Mouse (Mus musculus) forebrain, embryonic 15.5 days (tissue): Measurements from ENCODE around the gene Ankrd44. TPM values are rescaled to one million over a fixed set of nuclear protein-coding genes. Genes with fewer than 3 reads are reported as not detected.

Source experiments
- ATAC-seq: fragments of 200-750 bp; cut with Nextera tagmentation; replicated peaks from 2 replicates; pipeline ENCODE4 v1.8.0; 2017; ENCODE audit warnings: mild to moderate bottlenecking, moderate TSS enrichment, moderate library complexity
- H3K27ac ChIP-seq: fragments of 300-500 bp; sonication (generic); replicated peaks from 2 replicates; pipeline ENCODE4 v1.5.1; 2015; ENCODE audit warnings: mild to moderate bottlenecking, inconsistent platforms
- H3K27me3 ChIP-seq: fragments of 300-500 bp; sonication (generic); 2 replicates; pipeline ENCODE4 v1.6.1; 2015; ENCODE audit warnings: inconsistent platforms
- H3K36me3 ChIP-seq: fragments of 300-500 bp; sonication (generic); 2 replicates; pipeline ENCODE4 v1.6.1; 2015; ENCODE audit warnings: mild to moderate bottlenecking, inconsistent platforms
- H3K4me1 ChIP-seq: fragments of 300-500 bp; sonication (generic); 2 replicates; pipeline ENCODE4 v1.6.1; 2015; ENCODE audit warnings: inconsistent platforms
- H3K4me2 ChIP-seq: fragments of 300-500 bp; sonication (generic); replicated peaks from 2 replicates; pipeline ENCODE4 v1.6.1; 2015; ENCODE audit warnings: mild to moderate bottlenecking, inconsistent platforms
- H3K4me3 ChIP-seq: fragments of 300-500 bp; sonication (generic); 2 replicates; pipeline ENCODE4 v1.5.1; 2015; ENCODE audit warnings: mild to moderate bottlenecking, inconsistent platforms
- H3K9ac ChIP-seq: fragments of 300-500 bp; sonication (generic); replicated peaks from 2 replicates; pipeline ENCODE4 v1.6.1; 2015; ENCODE audit warnings: mild to moderate bottlenecking, inconsistent platforms
- H3K9me3 ChIP-seq: fragments of 300-500 bp; sonication (generic); 2 replicates; pipeline ENCODE4 v1.6.1; 2016; ENCODE audit warnings: inconsistent platforms
- WGBS: fragments of 180-500 bp; shearing (Covaris S2); methylation state at CpG from one replicate; pipeline ENCODE4 v1.1.7; 2015; ENCODE audit warnings: mixed read lengths; 5-methylcytosine and 5-hydroxymethylcytosine counted together
- polyA plus RNA-seq: library from polyadenylated mRNA; unstranded; fragments of >200 nt; fragmentation: Nextera tagmentation; extraction: Ambion mirVana; gene quantifications from 2 replicates; pipeline ENCODE4 v1.2.1, GENCODE M21; 2015

Gene Ankrd44
- polyA plus RNA-seq, 1 experiment from 2014 or later = 21.5 TPM

DNA sequence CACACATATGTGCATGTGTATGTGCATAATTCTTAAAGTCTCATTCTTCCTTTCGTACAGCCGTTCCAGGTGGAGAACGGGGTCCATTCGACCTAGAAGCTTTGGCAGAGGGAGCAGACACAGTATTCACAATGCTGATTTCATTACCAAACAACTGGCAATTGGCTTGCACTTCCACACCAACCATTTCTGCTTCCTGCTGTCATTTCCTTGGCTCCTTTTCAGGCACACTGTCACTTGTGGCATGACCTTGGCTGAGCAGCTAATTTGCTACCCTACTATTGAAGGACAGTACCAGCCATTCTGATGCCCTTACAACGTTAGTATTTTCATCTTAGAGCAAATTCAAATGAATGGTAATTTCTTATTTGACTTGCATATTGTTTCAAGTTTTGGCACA is 277.9 kb downstream of the Ankrd44 start:
- peak overlapping the region; percentile 34; the same call in 1 of the 2 replicates for H3K27ac ChIP-seq
- no peak overlapping the region for H3K4me2 ChIP-seq
- peaks cover 20% of the 10 kb centered on the region for H3K4me1 ChIP-seq
- WGBS = 41% methylated on average over 5 of the region's 5 CpGs
- no peaks in the 10 kb centered on the region for H3K9me3 ChIP-seq
- H3K27me3 ChIP-seq = no peaks in the 10 kb centered on the region
- no peak overlapping the region for H3K4me3 ChIP-seq
- H3K36me3 ChIP-seq = no peaks in the 10 kb centered on the region
- ATAC-seq = peak; percentile 44; the same call in 1 of the 2 replicates
- no peak overlapping the region for H3K9ac ChIP-seq

DNA sequence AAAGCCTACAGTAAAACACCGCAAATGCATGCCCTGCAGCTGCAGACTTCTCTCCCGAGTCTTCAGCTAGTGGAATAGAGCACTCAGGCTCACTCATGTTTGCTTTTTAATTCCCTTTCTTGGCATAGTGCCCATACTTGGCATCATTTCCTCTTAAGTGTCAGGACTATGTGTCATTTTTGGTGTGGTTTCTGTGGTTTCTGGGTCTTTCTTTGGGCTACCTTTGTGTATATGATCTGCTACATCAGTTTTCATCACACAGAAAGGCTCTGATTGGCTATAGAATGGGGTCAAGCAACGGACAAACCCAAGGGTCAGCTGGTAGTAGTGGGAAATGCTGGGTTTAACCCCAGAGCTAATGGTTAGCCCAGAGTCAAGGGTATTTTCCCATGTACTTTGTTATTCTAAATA is 278.8 kb downstream of the Ankrd44 start:
- Histone ChIP-seq H3K9me3 (no peaks in the 10 kb centered on the region), H3K27ac (peak overlapping the region; percentile 9), H3K27me3 (no peaks in the 10 kb centered on the region), H3K9ac (no peak overlapping the region), H3K4me1 (peaks cover 20% of the 10 kb centered on the region), H3K4me3 (no peak overlapping the region), H3K4me2 (no peak overlapping the region), H3K36me3 (no peaks in the 10 kb centered on the region)
- ATAC-seq = peak; percentile 55; the same call in 1 of the 2 replicates
- 44% methylated on average over 3 of the region's 3 CpGs for WGBS

DNA sequence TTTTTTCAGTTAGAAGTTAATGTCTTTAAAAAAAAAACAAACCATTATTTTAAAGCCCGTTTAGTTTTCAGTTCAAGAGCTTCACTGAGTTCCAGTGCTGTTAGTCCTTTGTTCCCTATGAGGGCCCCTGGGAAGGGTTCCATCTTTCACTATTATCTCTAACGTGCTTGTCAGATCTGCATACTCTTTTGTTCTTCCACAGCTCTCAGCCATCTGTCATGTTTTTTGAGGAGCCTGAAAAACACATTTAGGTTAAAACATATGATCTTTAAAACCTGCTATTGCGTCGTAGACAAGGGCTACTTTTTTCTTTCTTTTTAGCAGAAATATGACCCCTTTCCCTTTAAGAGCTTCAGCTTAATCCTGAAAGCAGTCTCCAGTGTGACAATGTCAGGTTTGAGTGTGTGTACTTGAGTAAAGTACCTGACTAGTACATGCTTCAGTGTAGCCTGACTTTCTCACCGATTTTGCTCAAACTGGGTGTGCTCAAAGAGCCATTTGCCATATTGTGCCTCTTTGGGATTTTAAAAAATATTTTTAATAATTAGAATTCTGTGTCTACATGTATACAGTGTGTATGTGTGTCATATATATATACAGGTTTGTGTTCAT is 285.9 kb downstream of the Ankrd44 start:
- Histone ChIP-seq H3K9me3 (no peaks in the 10 kb centered on the region), H3K27ac (peak overlapping the region; percentile 89), H3K4me2 (no peak overlapping the region), H3K4me1 (peaks cover 20% of the 10 kb centered on the region), H3K36me3 (no peaks in the 10 kb centered on the region), H3K4me3 (no peak overlapping the region), H3K9ac (no peak overlapping the region), H3K27me3 (no peaks in the 10 kb centered on the region)
- 16% methylated on average over 5 of the region's 5 CpGs for WGBS
- ATAC-seq = peak; percentile 78

DNA sequence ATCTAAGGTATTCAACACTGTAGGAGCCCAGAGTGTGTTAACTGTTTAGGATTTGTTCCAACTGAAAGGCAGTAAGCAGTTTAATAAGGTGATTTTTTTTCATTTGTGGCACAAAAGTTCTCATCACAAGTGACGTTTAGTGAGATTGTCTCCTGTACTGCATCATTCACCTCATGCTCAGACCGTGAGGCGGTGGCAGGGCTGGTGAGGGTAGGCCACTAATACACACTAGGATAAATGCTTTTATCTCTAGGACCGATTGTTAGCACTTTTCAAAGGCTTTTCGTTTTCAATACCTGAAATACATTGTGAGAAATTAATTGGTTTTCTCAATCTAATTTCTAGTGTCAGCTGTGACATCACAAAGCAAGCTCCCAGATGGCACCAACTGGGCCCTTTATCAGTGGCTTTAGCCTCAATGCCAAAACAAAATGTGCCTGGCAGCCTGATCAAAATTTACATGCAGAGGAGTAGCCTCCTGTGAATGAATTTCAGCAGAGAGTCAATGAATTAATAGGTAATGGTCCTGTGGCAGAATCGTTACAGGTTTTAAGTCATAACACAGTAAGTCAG is 286.6 kb downstream of the Ankrd44 start:
- no peaks in the 10 kb centered on the region for H3K9me3 ChIP-seq
- 9% methylated on average over 6 of the region's 6 CpGs for WGBS
- H3K4me3 ChIP-seq = no peak overlapping the region
- H3K27me3 ChIP-seq = no peaks in the 10 kb centered on the region
- H3K9ac ChIP-seq = no peak overlapping the region
- no peaks in the 10 kb centered on the region for H3K36me3 ChIP-seq
- ATAC-seq = peak; percentile 83
- H3K4me2 ChIP-seq = no peak overlapping the region
- H3K4me1 ChIP-seq = peaks cover 20% of the 10 kb centered on the region
- H3K27ac ChIP-seq = peak overlapping the region; percentile 89

DNA sequence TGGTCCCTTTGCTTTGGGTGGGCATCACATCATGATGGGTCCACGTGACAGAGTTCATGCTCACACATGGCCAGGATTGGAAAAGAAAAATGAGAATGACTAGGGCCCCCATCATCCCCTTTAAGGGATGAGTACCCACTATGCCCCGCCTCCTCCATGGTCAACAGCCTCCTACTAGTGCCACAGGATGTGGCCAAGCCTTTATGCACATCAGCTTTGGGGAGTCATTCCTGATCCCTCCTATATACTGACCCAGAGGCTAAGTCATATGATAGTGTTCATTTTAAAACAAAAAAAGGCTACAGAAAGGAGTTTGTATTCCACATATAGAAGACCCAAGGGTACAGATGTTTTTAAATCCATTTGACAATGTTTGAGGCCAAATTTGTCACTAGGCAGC is 287.1 kb downstream of the Ankrd44 start:
- H3K9ac ChIP-seq = no peak overlapping the region
- WGBS = 90% methylated on average over 2 of the region's 2 CpGs
- peak; percentile 46; the same call in 1 of the 2 replicates for ATAC-seq
- no peak overlapping the region for H3K4me3 ChIP-seq
- no peaks in the 10 kb centered on the region for H3K36me3 ChIP-seq
- peak overlapping the region; percentile 89 for H3K27ac ChIP-seq
- no peak overlapping the region for H3K4me2 ChIP-seq
- H3K9me3 ChIP-seq = no peaks in the 10 kb centered on the region
- peaks cover 20% of the 10 kb centered on the region for H3K4me1 ChIP-seq
- H3K27me3 ChIP-seq = no peaks in the 10 kb centered on the region

DNA sequence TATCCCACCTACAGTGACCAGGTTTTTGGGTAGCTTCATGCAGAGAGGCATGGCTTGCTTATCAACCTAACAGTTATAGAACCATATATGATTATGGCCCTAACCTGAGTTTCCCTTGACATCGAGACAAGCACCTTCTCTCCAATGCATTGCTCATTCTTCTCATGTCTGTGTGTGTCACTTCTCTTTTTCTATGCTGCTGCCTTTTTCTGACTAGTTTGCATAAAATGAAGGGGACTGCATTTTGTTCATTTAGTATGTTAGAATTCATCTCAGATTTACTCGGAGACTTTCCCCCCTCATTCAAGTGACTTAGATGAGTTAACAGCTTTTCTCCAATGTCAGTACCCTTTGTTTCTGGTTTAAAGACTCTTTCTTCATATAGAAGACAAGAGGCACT is 288.8 kb downstream of the Ankrd44 start:
- H3K4me3 ChIP-seq = no peak overlapping the region
- no peaks in the 10 kb centered on the region for H3K27me3 ChIP-seq
- H3K27ac ChIP-seq = no peak overlapping the region
- WGBS = 74% methylated on average over 2 of the region's 2 CpGs
- H3K9me3 ChIP-seq = no peaks in the 10 kb centered on the region
- ATAC-seq = no peak
- peaks cover 20% of the 10 kb centered on the region for H3K4me1 ChIP-seq
- H3K4me2 ChIP-seq = no peak overlapping the region
- no peaks in the 10 kb centered on the region for H3K36me3 ChIP-seq
- H3K9ac ChIP-seq = no peak overlapping the region

DNA sequence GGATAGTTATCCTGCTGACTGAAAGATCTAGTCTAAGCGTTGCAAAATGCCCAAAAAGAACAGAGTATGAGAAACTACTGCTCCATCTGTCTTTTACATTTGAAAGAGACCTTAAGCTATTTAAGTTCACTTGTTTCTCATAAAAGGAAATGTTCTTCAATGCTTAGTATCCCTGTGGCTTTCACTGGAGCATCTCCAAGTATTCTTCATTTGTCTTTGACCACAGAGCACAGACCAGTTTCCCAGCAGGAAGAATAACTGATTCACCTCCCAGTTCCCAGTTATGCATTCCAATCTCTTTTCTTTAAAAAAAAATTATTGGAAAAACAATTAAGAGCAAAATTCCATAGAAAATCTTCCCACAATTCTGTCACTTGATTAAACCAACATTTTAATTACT is 297.1 kb downstream of the Ankrd44 start:
- 62% methylated on average over 1 of the region's 1 CpGs for WGBS
- no peak overlapping the region for H3K4me3 ChIP-seq
- H3K4me2 ChIP-seq = no peak overlapping the region
- H3K36me3 ChIP-seq = no peaks in the 10 kb centered on the region
- no peaks in the 10 kb centered on the region for H3K27me3 ChIP-seq
- ATAC-seq = no peak
- H3K4me1 ChIP-seq = no peaks in the 10 kb centered on the region
- no peaks in the 10 kb centered on the region for H3K9me3 ChIP-seq
- no peak overlapping the region for H3K9ac ChIP-seq
- H3K27ac ChIP-seq = no peak overlapping the region

DNA sequence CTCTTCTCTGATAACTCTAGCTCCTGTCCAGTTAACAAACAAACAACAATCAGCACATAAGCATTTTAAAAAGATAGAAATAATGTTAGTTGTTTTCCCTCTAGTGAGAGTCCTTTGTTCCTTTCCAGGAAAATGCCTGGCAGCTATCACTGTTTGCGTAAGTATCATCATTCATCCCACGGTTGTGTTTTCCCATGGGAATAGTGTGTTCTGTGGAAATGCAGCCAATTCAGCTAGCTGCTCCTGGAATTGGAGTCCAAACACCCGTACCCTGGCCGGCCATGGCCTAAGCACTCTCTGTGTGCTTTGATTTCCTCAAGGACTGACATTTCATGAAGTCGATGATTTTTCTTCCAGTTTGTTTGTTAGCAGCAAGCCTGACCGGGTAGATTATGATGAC is 311.2 kb downstream of the Ankrd44 start:
- no peak overlapping the region for H3K27ac ChIP-seq
- no peaks in the 10 kb centered on the region for H3K27me3 ChIP-seq
- 85% methylated on average over 6 of the region's 6 CpGs for WGBS
- H3K4me1 ChIP-seq = no peaks in the 10 kb centered on the region
- H3K4me3 ChIP-seq = no peak overlapping the region
- no peak overlapping the region for H3K9ac ChIP-seq
- no peak for ATAC-seq
- no peaks in the 10 kb centered on the region for H3K36me3 ChIP-seq
- no peak overlapping the region for H3K4me2 ChIP-seq
- H3K9me3 ChIP-seq = no peaks in the 10 kb centered on the region

DNA sequence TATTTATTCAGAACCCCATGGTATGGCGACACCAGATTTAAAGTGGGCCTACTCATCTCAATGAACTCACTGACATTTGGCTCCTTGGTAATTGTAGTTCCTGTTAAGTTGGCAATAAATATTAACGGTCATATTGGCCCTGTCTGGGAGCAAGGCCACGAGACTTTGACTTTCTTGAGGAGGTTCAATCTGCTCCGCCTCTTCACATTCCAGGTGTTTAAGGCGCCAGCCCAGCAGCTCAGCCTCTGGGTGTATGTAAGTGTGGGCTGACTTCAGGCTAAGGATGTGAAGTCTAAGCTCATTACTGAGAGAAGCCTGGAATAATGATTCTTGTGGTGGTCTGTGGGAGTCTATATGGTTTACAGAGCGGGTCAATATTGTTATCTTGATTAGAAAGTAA is 313.8 kb downstream of the Ankrd44 start:
- WGBS = 85% methylated on average over 6 of the region's 6 CpGs
- no peak for ATAC-seq
- H3K27ac ChIP-seq = no peak overlapping the region
- no peak overlapping the region for H3K4me2 ChIP-seq
- no peaks in the 10 kb centered on the region for H3K27me3 ChIP-seq
- H3K4me1 ChIP-seq = no peaks in the 10 kb centered on the region
- H3K9ac ChIP-seq = no peak overlapping the region
- no peaks in the 10 kb centered on the region for H3K9me3 ChIP-seq
- no peaks in the 10 kb centered on the region for H3K36me3 ChIP-seq
- no peak overlapping the region for H3K4me3 ChIP-seq

DNA sequence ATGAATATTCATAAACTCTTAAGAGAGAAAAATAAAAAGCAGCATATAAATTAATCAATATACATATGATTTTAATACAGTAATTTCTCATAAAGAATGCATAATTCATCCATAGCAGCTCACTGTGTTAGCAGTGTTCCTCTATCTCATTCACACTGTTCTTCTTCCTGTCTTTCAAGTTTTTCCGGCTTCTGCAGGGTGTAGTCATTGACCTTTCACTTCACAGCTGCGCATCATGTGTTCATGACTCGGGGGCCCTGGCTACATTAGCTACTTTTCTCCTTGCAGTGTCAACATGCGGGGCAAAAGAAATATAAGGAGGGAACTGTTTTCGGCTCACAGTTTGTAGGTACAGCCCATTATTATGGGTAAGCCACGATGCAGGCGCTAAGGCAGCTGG is 314.3 kb downstream of the Ankrd44 start:
- H3K9ac ChIP-seq = no peak overlapping the region
- H3K27me3 ChIP-seq = no peaks in the 10 kb centered on the region
- 75% methylated on average over 7 of the region's 7 CpGs for WGBS
- no peaks in the 10 kb centered on the region for H3K9me3 ChIP-seq
- no peak overlapping the region for H3K4me3 ChIP-seq
- H3K4me2 ChIP-seq = no peak overlapping the region
- ATAC-seq = no peak
- no peaks in the 10 kb centered on the region for H3K36me3 ChIP-seq
- no peaks in the 10 kb centered on the region for H3K4me1 ChIP-seq
- no peak overlapping the region for H3K27ac ChIP-seq

DNA sequence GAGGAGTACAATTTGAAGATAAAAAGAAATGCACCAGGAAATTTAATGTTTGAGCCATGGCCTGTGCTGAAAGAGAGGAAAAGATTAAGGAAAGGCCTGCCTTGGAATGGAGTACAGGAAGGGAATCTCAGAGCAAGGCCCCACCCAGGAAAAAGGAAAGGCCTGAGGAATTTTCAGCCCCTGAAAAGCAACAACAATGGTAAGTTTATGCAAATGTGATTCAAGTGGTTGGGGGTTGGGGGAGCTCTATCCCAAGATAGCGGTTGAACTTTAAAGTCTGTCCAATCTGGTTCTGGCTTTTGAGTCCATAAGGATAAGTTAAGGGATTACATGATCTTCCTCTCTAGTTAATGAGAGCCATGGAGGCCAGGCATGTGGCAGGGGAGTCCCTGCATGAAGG is 319.3 kb downstream of the Ankrd44 start:
- Histone ChIP-seq H3K9ac (no peak overlapping the region), H3K4me2 (no peak overlapping the region), H3K36me3 (no peaks in the 10 kb centered on the region), H3K27ac (no peak overlapping the region), H3K4me3 (no peak overlapping the region), H3K27me3 (no peaks in the 10 kb centered on the region), H3K9me3 (no peaks in the 10 kb centered on the region), H3K4me1 (no peaks in the 10 kb centered on the region)
- 74% methylated on average over 1 of the region's 1 CpGs for WGBS
- ATAC-seq = no peak

DNA sequence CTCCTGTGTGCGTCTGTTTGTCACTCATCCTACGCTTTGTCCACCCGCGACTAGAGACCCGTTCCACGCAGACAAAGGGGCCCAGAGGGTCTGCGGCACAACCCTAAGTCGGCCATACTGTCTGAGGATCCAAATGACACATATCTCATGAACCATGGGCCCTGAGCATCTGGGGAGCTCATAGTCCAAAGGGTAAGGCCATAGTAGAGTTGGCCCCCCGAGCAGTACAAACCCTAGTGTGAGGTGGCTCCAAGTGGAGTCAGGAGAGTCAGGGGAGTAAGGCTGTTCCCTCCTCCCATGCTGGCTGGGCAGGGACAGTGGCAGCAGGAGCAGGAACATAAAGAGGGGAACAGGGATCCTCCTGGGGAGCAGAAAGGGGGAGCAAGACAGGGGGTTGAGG is 324.5 kb downstream of the Ankrd44 start:
- H3K4me2 ChIP-seq = no peak overlapping the region
- H3K9ac ChIP-seq = no peak overlapping the region
- H3K36me3 ChIP-seq = no peaks in the 10 kb centered on the region
- 93% methylated on average over 9 of the region's 9 CpGs for WGBS
- H3K4me3 ChIP-seq = no peak overlapping the region
- no peaks in the 10 kb centered on the region for H3K27me3 ChIP-seq
- no peak for ATAC-seq
- H3K27ac ChIP-seq = no peak overlapping the region
- 0 out of 2 replicates have a peak, but pooled peaks cover 6% of the 10 kb centered on the region for H3K4me1 ChIP-seq
- H3K9me3 ChIP-seq = 0 out of 2 replicates have a peak, but pooled peaks cover 4% of the 10 kb centered on the region

DNA sequence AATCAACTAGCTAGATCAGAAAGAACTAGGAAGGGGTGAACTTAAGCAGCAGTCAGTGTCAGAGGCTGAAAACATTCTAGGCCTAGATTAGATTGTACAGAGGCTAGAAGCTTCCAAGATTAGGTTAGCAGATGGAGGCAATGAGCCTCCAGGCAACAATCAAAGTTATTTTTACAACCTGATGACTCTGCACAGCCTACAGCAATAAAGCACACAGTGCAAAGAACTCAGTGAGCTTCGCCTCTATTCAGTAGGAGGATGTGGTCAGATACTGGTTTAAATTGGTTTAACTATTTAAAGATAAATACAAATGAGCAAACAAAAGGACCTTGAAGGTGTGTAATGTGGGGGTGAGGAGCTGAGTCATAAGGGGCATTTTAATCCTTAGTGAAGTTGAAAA is 325.9 kb downstream of the Ankrd44 start:
- Histone ChIP-seq H3K4me1 (0 out of 2 replicates have a peak, but pooled peaks cover 6% of the 10 kb centered on the region), H3K9ac (no peak overlapping the region), H3K4me3 (no peak overlapping the region), H3K36me3 (no peaks in the 10 kb centered on the region), H3K27ac (no peak overlapping the region), H3K4me2 (no peak overlapping the region), H3K27me3 (no peaks in the 10 kb centered on the region), H3K9me3 (0 out of 2 replicates have a peak, but pooled peaks cover 4% of the 10 kb centered on the region)
- ATAC-seq = no peak
- 96% methylated on average over 1 of the region's 1 CpGs for WGBS
